Mouse (Mus musculus) heart, embryonic 16.5 days (tissue): ENCODE data around the gene Tdgf1. TPM values are rescaled to one million over a fixed set of nuclear protein-coding genes. Genes with fewer than 3 reads are reported as not detected.

Experiments
- ATAC-seq: fragments of 200-750 bp; cut with Nextera tagmentation; replicated peaks from 2 replicates; pipeline ENCODE4 v1.8.0; 2017; ENCODE audit warnings: moderate number of reproducible peaks; ENCODE audit not compliant: insufficient read depth, low FRiP score; ENCODE audit errors: extremely low read depth
- H3K27ac ChIP-seq: fragments of 300-500 bp; sonication (generic); 2 replicates; pipeline ENCODE4 v1.5.1; 2014; ENCODE audit warnings: mild to moderate bottlenecking, low read length, control low read depth, moderate library complexity
- H3K27me3 ChIP-seq: fragments of 300-500 bp; sonication (generic); 2 replicates; pipeline ENCODE4 v1.6.1; 2014; ENCODE audit warnings: low read length, mixed read lengths; ENCODE audit not compliant: control insufficient read depth, insufficient read depth
- H3K36me3 ChIP-seq: fragments of 300-500 bp; sonication (generic); 2 replicates; pipeline ENCODE4 v1.6.1; 2014; ENCODE audit not compliant: control insufficient read depth, insufficient read depth
- H3K4me1 ChIP-seq: fragments of 300-500 bp; sonication (generic); 2 replicates; pipeline ENCODE4 v1.6.1; 2014; ENCODE audit warnings: low read length, mixed read lengths; ENCODE audit not compliant: control insufficient read depth, insufficient read depth
- H3K4me2 ChIP-seq: fragments of 300-500 bp; sonication (generic); 2 replicates; pipeline ENCODE4 v1.6.1; 2014; ENCODE audit warnings: low read depth, mild to moderate bottlenecking, control low read depth, low read length
- H3K4me3 ChIP-seq: fragments of 300-500 bp; sonication (generic); 2 replicates; pipeline ENCODE4 v1.5.1; 2014; ENCODE audit warnings: mild to moderate bottlenecking, control low read depth, low read length
- H3K9ac ChIP-seq: fragments of 300-500 bp; sonication (generic); 2 replicates; pipeline ENCODE4 v1.6.1; 2014; ENCODE audit warnings: low read length, control low read depth
- H3K9me3 ChIP-seq: fragments of 300-500 bp; sonication (generic); replicated peaks from 2 replicates; pipeline ENCODE4 v1.6.1; 2016; ENCODE audit warnings: low read length; ENCODE audit not compliant: control insufficient read depth
- WGBS: fragments of 180-500 bp; shearing (Covaris S2); extraction: QIAGEN DNeasy Blood & Tissue Kit; methylation state at CpG from one replicate; pipeline ENCODE4 v1.1.7; 2014; 5-methylcytosine and 5-hydroxymethylcytosine counted together
- polyA plus RNA-seq: library from polyadenylated mRNA; unstranded; fragments of >200 nt; fragmentation: Nextera tagmentation; extraction: Ambion mirVana; gene quantifications from 2 replicates; pipeline ENCODE4 v1.2.1, GENCODE M21; 2015

Tdgf1 gene
- polyA plus RNA-seq = not detected in 2 replicates

GRCm38 (mm10) chr9:110945926-110946325 is at the start of gene Tdgf1:
Tdgf1 (minus strand) TSS chr9:110946158.
- ATAC-seq = no peak
- H3K9me3 ChIP-seq = no peaks in the 10 kb centered on the region
- H3K4me3 ChIP-seq = no peak within 1 kb of the TSS
- H3K27me3 ChIP-seq = peaks cover 15% of the 10 kb centered on the region; the same call in 1 of the 2 replicates
- no peak within 1 kb of the TSS for H3K9ac ChIP-seq
- no peak within 1 kb of the TSS; the same call in 1 of the 2 replicates for H3K4me2 ChIP-seq
- no peak within 1 kb of the TSS for H3K27ac ChIP-seq
- 38% methylated on average over 11 of the region's 11 CpGs for WGBS
- peaks cover 6% of the 10 kb centered on the region for H3K4me1 ChIP-seq
- H3K36me3 ChIP-seq = no peaks in the 10 kb centered on the region

- Histone ChIP-seq H3K4me2 (peak overlapping the region; percentile 63), H3K4me3 (peak overlapping the region; percentile 52), H3K27ac (0 out of 2 replicates have a peak overlapping the region, but pooled peaks have one; percentile 16), H3K27me3 (no peaks in the 10 kb centered on the region), H3K9ac (peak overlapping the region; percentile 68), H3K4me1 (peaks cover 4% of the 10 kb centered on the region), H3K36me3 (no peaks in the 10 kb centered on the region), H3K9me3 (no peaks in the 10 kb centered on the region)
- ATAC-seq = peak; percentile 88
- 9% methylated on average over 13 of the region's 13 CpGs for WGBS
These were observed 48.8 kb upstream of the Tdgf1 start for GRCm38 (mm10) chr9:110994716-110995172.

GRCm38 (mm10) chr9:110993281-110993709 is 47.3 kb upstream of the Tdgf1 start:
- ATAC-seq = no peak
- H3K27me3 ChIP-seq = no peaks in the 10 kb centered on the region
- WGBS = 38% methylated on average over 3 of the region's 3 CpGs
- no peak overlapping the region for H3K4me3 ChIP-seq
- no peaks in the 10 kb centered on the region for H3K9me3 ChIP-seq
- no peaks in the 10 kb centered on the region for H3K36me3 ChIP-seq
- peaks cover 2% of the 10 kb centered on the region; the same call in 1 of the 2 replicates for H3K4me1 ChIP-seq
- no peak overlapping the region for H3K4me2 ChIP-seq
- H3K27ac ChIP-seq = no peak overlapping the region
- H3K9ac ChIP-seq = no peak overlapping the region

DNA sequence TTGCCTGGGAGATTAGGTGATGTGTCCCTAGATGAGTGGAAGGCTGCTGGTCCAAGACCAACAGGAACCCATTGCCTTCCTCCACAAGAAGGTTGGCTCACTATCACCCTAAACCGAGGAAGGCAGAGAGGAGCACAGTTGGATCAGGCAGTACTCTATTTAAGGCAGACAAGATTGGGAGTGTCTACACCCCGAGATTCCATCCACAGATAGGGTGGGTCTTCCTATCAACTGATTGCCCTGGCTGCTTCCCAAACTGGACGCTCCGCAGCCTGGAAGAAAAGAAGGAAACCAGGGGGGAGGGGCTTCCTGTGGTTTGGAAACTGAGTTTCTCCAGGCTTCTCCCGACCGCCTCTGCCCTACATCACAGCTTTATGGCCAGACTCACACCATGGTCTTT is 44.2 kb upstream of the Tdgf1 start, which contains the start of gene Rtp3:
Gene Rtp3, minus strand, starts transcription at position 380 of the 400 bp plus-strand sequence.
- Histone ChIP-seq H3K36me3 (no peaks in the 10 kb centered on the region), H3K4me2 (no peak within 1 kb of the TSS), H3K4me3 (no peak within 1 kb of the TSS), H3K4me1 (peaks cover 2% of the 10 kb centered on the region; the same call in 1 of the 2 replicates), H3K9ac (no peak within 1 kb of the TSS), H3K9me3 (no peaks in the 10 kb centered on the region), H3K27me3 (no peaks in the 10 kb centered on the region), H3K27ac (no peak within 1 kb of the TSS)
- WGBS = 47% methylated on average over 6 of the region's 6 CpGs
- ATAC-seq = no peak

GRCm38 (mm10) chr9:110989543-110989942 is 43.6 kb upstream of the Tdgf1 start:
- no peaks in the 10 kb centered on the region for H3K36me3 ChIP-seq

DNA sequence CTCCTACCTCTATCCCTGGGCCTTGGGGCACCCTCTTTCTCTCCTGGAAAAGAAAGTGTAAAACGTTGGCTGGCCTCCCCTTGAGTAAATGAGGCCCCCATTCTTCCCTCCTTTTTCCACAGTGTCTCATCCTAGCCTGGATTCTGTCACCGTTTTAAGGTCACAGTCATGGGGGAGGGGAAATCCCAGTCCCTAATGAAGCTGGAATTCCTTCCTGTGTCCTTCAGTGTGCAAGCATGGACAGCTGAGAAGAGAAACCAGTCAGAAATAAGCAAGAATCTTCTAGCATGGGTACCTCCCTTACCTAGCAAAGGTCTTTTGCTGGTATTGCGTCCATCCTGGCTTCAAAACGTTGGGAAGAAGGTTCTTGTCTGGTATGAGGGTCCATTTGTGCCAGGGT is 43.2 kb upstream of the Tdgf1 start:
- Histone ChIP-seq H3K4me1 (no peaks in the 10 kb centered on the region), H3K4me2 (no peak overlapping the region), H3K9ac (no peak overlapping the region), H3K4me3 (no peak overlapping the region), H3K27me3 (no peaks in the 10 kb centered on the region), H3K36me3 (no peaks in the 10 kb centered on the region), H3K9me3 (no peaks in the 10 kb centered on the region), H3K27ac (no peak overlapping the region)
- ATAC-seq = no peak
- 46% methylated on average over 4 of the region's 4 CpGs for WGBS

More at GRCm38 (mm10) chr9:110989543-110989942, 43.6 kb upstream of the Tdgf1 start:
- WGBS = 91% methylated on average over 2 of the region's 2 CpGs
- no peaks in the 10 kb centered on the region for H3K4me1 ChIP-seq
- ATAC-seq = no peak
- no peak overlapping the region for H3K27ac ChIP-seq
- H3K9me3 ChIP-seq = no peaks in the 10 kb centered on the region
- H3K4me2 ChIP-seq = no peak overlapping the region
- H3K27me3 ChIP-seq = no peaks in the 10 kb centered on the region
- H3K4me3 ChIP-seq = no peak overlapping the region
- no peak overlapping the region for H3K9ac ChIP-seq

DNA sequence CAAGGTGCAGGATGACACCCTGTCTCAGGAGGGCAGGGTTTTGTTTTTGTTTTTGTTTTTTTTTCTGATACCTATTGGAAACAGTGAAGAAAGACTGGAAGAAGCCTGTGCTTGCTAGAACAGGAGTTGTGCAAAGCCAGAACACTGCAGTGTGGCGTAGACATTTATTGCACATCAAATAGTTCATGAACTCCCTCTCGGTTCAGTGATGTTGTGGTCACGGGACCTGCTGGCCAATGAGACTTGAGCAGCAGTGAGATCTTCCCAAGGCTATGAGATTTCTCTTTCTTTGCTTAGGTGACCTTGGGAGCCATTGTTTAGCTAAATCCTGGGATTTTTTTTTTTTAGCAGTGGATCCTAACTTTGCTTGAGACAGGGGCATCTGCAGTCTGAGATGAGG is 42.1 kb upstream of the Tdgf1 start:
- Histone ChIP-seq H3K4me2 (no peak overlapping the region), H3K27me3 (no peaks in the 10 kb centered on the region), H3K27ac (no peak overlapping the region), H3K4me1 (no peaks in the 10 kb centered on the region), H3K9me3 (no peaks in the 10 kb centered on the region), H3K4me3 (no peak overlapping the region), H3K9ac (no peak overlapping the region), H3K36me3 (no peaks in the 10 kb centered on the region)
- ATAC-seq = no peak
- WGBS = 79% methylated on average over 3 of the region's 3 CpGs

DNA sequence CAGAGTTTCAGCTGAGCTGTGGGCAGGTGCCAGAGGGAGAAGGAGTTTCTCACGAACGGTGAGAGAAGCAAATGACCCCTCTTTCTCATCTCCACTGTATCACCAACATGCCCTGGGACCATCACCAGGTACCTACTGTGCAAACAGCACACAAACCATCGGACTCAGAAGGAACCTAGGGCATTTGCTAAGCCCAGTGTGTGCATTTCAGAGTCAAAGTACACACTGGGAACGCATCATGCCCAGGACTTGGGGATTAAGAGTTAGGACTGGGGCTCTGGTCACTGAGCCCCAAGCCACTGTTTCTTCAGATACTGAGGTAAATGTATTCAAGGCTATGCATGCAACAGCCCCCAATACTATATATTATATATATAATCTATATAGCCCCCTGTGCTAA is 41.4 kb upstream of the Tdgf1 start:
- Histone ChIP-seq H3K4me1 (no peaks in the 10 kb centered on the region), H3K9ac (no peak overlapping the region), H3K4me3 (no peak overlapping the region), H3K27ac (no peak overlapping the region), H3K27me3 (no peaks in the 10 kb centered on the region), H3K36me3 (no peaks in the 10 kb centered on the region), H3K4me2 (no peak overlapping the region), H3K9me3 (no peaks in the 10 kb centered on the region)
- ATAC-seq = no peak
- WGBS = 73% methylated on average over 4 of the region's 4 CpGs

DNA sequence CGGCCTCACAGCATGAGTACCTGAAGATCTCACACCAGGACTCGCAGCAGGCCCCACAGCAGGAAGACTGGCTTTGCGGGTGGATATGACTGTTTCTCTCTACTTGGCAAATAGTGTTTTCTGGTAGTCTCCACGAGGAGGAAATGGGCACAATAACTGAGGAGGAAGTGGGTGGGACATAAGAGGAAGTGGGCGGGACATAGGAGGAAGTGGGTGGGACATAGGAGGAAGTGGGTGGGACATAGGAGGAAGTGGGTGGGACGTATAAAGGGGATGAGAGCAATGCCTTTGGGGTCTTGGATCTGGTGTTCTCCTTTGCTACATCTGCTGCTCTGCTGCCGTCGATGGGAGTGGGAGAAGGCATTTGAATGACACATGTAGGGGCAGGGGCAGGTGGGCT is 40.0 kb upstream of the Tdgf1 start:
- WGBS = 83% methylated on average over 8 of the region's 8 CpGs
- no peaks in the 10 kb centered on the region for H3K4me1 ChIP-seq

More for the DNA sequence above, 40.0 kb upstream of the Tdgf1 start:
- H3K9me3 ChIP-seq = no peaks in the 10 kb centered on the region
- no peak overlapping the region for H3K4me3 ChIP-seq
- H3K27me3 ChIP-seq = no peaks in the 10 kb centered on the region
- no peak overlapping the region for H3K27ac ChIP-seq
- no peak overlapping the region for H3K4me2 ChIP-seq
- no peak overlapping the region for H3K9ac ChIP-seq
- ATAC-seq = no peak
- no peaks in the 10 kb centered on the region for H3K36me3 ChIP-seq
